Mouse (Mus musculus) CH12.LX (cell line): Measurements from ENCODE around the gene Socs2. TPM values are rescaled to one million over a fixed set of nuclear protein-coding genes. Genes with fewer than 3 reads are reported as not detected.

Experiments
- DNase-seq: peaks from one replicate; pipeline ENCODE4 v3.0.0-alpha.2; 2013; ENCODE audit errors: extremely low read depth
- H3K27ac ChIP-seq: 2 replicates; pipeline ENCODE4 v1.5.1; 2012; ENCODE audit warnings: low read depth, mild to moderate bottlenecking, control low read depth, moderate library complexity; ENCODE audit not compliant: insufficient read depth
- H3K27me3 ChIP-seq: replicated peaks from 2 replicates; pipeline ENCODE3; 2012; ENCODE audit warnings: inconsistent platforms
- H3K36me3 ChIP-seq, 2 experiments: replicated peaks in 1 of 2; 2 replicates each; pipeline versions ENCODE3 to v1.6.1; 2012; ENCODE audit warnings: inconsistent platforms in 1 of 2, low read length in 1 of 2, mild to moderate bottlenecking in 1 of 2, mixed read lengths in 1 of 2, moderate library complexity in 1 of 2; ENCODE audit not compliant: control insufficient read depth in 1 of 2, insufficient read depth in 1 of 2
- H3K4me1 ChIP-seq, 2 experiments: 2 replicates each; pipeline ENCODE4 v1.6.1; 2012; ENCODE audit warnings: inconsistent platforms in 1 of 2, moderate library complexity in 1 of 2; ENCODE audit not compliant: insufficient read depth in 2 of 2, control insufficient read depth in 1 of 2
- H3K4me2 ChIP-seq: 2 replicates; pipeline ENCODE4 v1.6.1; 2012; ENCODE audit warnings: low read depth, mild to moderate bottlenecking, control low read depth; ENCODE audit not compliant: poor library complexity, insufficient read depth, severe bottlenecking
- H3K4me3 ChIP-seq, 3 experiments: fragments of 150-350 bp in 1 of 3; sonication (generic) in 1 of 3; replicated peaks in 1 of 3; 2 replicates each; pipeline versions ENCODE3 to v1.5.1; 2011 to 2012; ENCODE audit warnings: low read depth in 2 of 3, low read length in 2 of 3, mild to moderate bottlenecking in 2 of 3, moderate library complexity in 2 of 3, control low read depth in 1 of 3, improper control_type of control experiment in 1 of 3, inconsistent platforms in 1 of 3, mixed read lengths in 1 of 3; ENCODE audit not compliant: poor library complexity in 1 of 3
- H3K79me2 ChIP-seq: replicated peaks from 2 replicates; pipeline ENCODE4 v1.6.1; 2012; ENCODE audit warnings: mild to moderate bottlenecking, moderate library complexity; ENCODE audit not compliant: control insufficient read depth, poor library complexity, insufficient read depth, severe bottlenecking; ENCODE audit errors: extremely low read depth
- H3K9ac ChIP-seq: 2 replicates; pipeline ENCODE4 v1.6.1; 2012; ENCODE audit warnings: low read depth, mild to moderate bottlenecking, control low read depth, moderate library complexity; ENCODE audit not compliant: insufficient read depth
- H3K9me3 ChIP-seq: replicated peaks from 2 replicates; pipeline ENCODE3; 2012; ENCODE audit warnings: low read length, inconsistent platforms, mixed read lengths
- BHLHE40 ChIP-seq: IDR thresholded peaks from 2 replicates; pipeline ENCODE4 v1.6.1; 2011; ENCODE audit warnings: mild to moderate bottlenecking, low read depth, low read length, improper control_type of control experiment
- CHD1 ChIP-seq: IDR thresholded peaks from 2 replicates; pipeline ENCODE4 v1.6.1; 2012; ENCODE audit warnings: low read depth, low read length, improper control_type of control experiment, inconsistent platforms
- CHD2 ChIP-seq: IDR thresholded peaks from 2 replicates; pipeline ENCODE4 v1.6.1; 2011; ENCODE audit warnings: low read length, improper control_type of control experiment
- CTCF ChIP-seq, 2 experiments: IDR thresholded peaks in 1 of 2; conservative IDR thresholded peaks in 1 of 2; 2 replicates each; pipeline ENCODE4 v1.5.1; 2011 to 2012; ENCODE audit warnings: low read depth in 2 of 2, low read length in 2 of 2, improper control_type of control experiment in 1 of 2, inconsistent platforms in 1 of 2, mild to moderate bottlenecking in 1 of 2, moderate library complexity in 1 of 2
- E2F4 ChIP-seq: IDR thresholded peaks from 2 replicates; pipeline ENCODE4 v1.6.1; 2011; ENCODE audit warnings: low read depth, low read length, improper control_type of control experiment; ENCODE audit not compliant: insufficient replicate concordance
- ELF1 ChIP-seq: IDR thresholded peaks from 2 replicates; pipeline ENCODE4 v1.6.1; 2014; ENCODE audit warnings: low read depth, mild to moderate bottlenecking, inconsistent platforms, low read length, improper control_type of control experiment
- EP300 ChIP-seq: IDR thresholded peaks from 2 replicates; pipeline ENCODE4 v1.6.1; 2011; ENCODE audit warnings: low read length, improper control_type of control experiment
- ETS1 ChIP-seq: conservative IDR thresholded peaks from 2 replicates; pipeline ENCODE4 v1.6.1; 2012; ENCODE audit warnings: low read depth, mild to moderate bottlenecking, inconsistent platforms, low read length, improper control_type of control experiment, moderate library complexity
- GABPA ChIP-seq: IDR thresholded peaks from 2 replicates; pipeline ENCODE4 v1.6.1; 2012; ENCODE audit warnings: low read depth, low read length, improper control_type of control experiment, inconsistent platforms; ENCODE audit not compliant: insufficient replicate concordance
- HCFC1 ChIP-seq: IDR thresholded peaks from 2 replicates; pipeline ENCODE4 v1.6.1; 2012; ENCODE audit warnings: low read depth, mild to moderate bottlenecking, inconsistent platforms, low read length, improper control_type of control experiment
- IRF4 ChIP-seq: IDR thresholded peaks from 2 replicates; pipeline ENCODE4 v1.6.1; 2014; ENCODE audit warnings: low read depth, mild to moderate bottlenecking, inconsistent platforms, low read length, improper control_type of control experiment
- JUN ChIP-seq: IDR thresholded peaks from 2 replicates; pipeline ENCODE4 v1.6.1; 2011; ENCODE audit warnings: low read depth, mild to moderate bottlenecking, low read length, improper control_type of control experiment, moderate library complexity; ENCODE audit not compliant: insufficient read depth
- JUND ChIP-seq: conservative IDR thresholded peaks from 2 replicates; pipeline ENCODE4 v1.6.1; 2011; ENCODE audit warnings: low read depth, low read length, improper control_type of control experiment
- KAT2A ChIP-seq: IDR thresholded peaks from 2 replicates; pipeline ENCODE4 v1.6.1; 2012; ENCODE audit warnings: low read length, improper control_type of control experiment, inconsistent platforms; ENCODE audit not compliant: insufficient replicate concordance
- MAFK ChIP-seq: IDR thresholded peaks from 2 replicates; pipeline ENCODE4 v1.6.1; 2011; ENCODE audit warnings: low read length, improper control_type of control experiment; ENCODE audit not compliant: insufficient replicate concordance
- MAX ChIP-seq: IDR thresholded peaks from 2 replicates; pipeline ENCODE4 v1.6.1; 2011; ENCODE audit warnings: low read length, improper control_type of control experiment
- MAZ ChIP-seq: IDR thresholded peaks from 2 replicates; pipeline ENCODE4 v1.6.1; 2012; ENCODE audit warnings: low read depth, mild to moderate bottlenecking, inconsistent platforms, low read length, improper control_type of control experiment, moderate library complexity
- MEF2A ChIP-seq: IDR thresholded peaks from 2 replicates; pipeline ENCODE4 v1.6.1; 2014; ENCODE audit warnings: low read depth, mild to moderate bottlenecking, inconsistent platforms, low read length, improper control_type of control experiment, borderline replicate concordance
- MXI1 ChIP-seq: IDR thresholded peaks from 2 replicates; pipeline ENCODE4 v1.6.1; 2011; ENCODE audit warnings: mild to moderate bottlenecking, low read depth, low read length, improper control_type of control experiment
- MYC ChIP-seq: IDR thresholded peaks from 2 replicates; pipeline ENCODE4 v1.6.1; 2011; ENCODE audit warnings: low read depth, mild to moderate bottlenecking, improper control_type of control experiment, low read length
- NELFE ChIP-seq: IDR thresholded peaks from 2 replicates; pipeline ENCODE4 v1.6.1; 2011; ENCODE audit warnings: low read depth, low read length, improper control_type of control experiment
- NRF1 ChIP-seq: IDR thresholded peaks from 2 replicates; pipeline ENCODE4 v1.6.1; 2014; ENCODE audit warnings: low read depth, mild to moderate bottlenecking, inconsistent platforms, low read length, improper control_type of control experiment, moderate library complexity
- PAX5 ChIP-seq: IDR thresholded peaks from 2 replicates; pipeline ENCODE4 v1.6.1; 2012; ENCODE audit warnings: low read length, inconsistent platforms, mixed read lengths
- POLR2A ChIP-seq: IDR thresholded peaks from 2 replicates; pipeline ENCODE4 v1.6.1; 2011; ENCODE audit warnings: low read depth, mild to moderate bottlenecking, improper control_type of control experiment, low read length
- POLR2AphosphoS2 ChIP-seq: IDR thresholded peaks from 2 replicates; pipeline ENCODE4 v1.6.1; 2011; ENCODE audit warnings: low read depth, low read length, improper control_type of control experiment
- RAD21 ChIP-seq: IDR thresholded peaks from 2 replicates; pipeline ENCODE4 v1.6.1; 2011; ENCODE audit warnings: low read depth, mild to moderate bottlenecking, low read length, improper control_type of control experiment, moderate library complexity
- RCOR1 ChIP-seq: conservative IDR thresholded peaks from 2 replicates; pipeline ENCODE4 v1.6.1; 2012; ENCODE audit warnings: low read depth, mild to moderate bottlenecking, inconsistent platforms, low read length, improper control_type of control experiment
- SIN3A ChIP-seq: IDR thresholded peaks from 2 replicates; pipeline ENCODE4 v1.6.1; 2012; ENCODE audit warnings: low read length, improper control_type of control experiment, inconsistent platforms
- SMC3 ChIP-seq: IDR thresholded peaks from 2 replicates; pipeline ENCODE4 v1.6.1; 2011; ENCODE audit warnings: low read depth, low read length, improper control_type of control experiment
- TBP ChIP-seq: conservative IDR thresholded peaks from 2 replicates; pipeline ENCODE4 v1.6.1; 2011; ENCODE audit warnings: low read depth, low read length, improper control_type of control experiment
- TCF12 ChIP-seq: IDR thresholded peaks from 2 replicates; pipeline ENCODE4 v1.6.1; 2014; ENCODE audit warnings: low read depth, mild to moderate bottlenecking, inconsistent platforms, low read length, improper control_type of control experiment
- UBTF ChIP-seq: IDR thresholded peaks from 2 replicates; pipeline ENCODE4 v1.6.1; 2012; ENCODE audit warnings: low read depth, mild to moderate bottlenecking, inconsistent platforms, low read length, improper control_type of control experiment, moderate library complexity
- USF1 ChIP-seq: IDR thresholded peaks from 2 replicates; pipeline ENCODE4 v1.6.1; 2014; ENCODE audit warnings: low read depth, mild to moderate bottlenecking, inconsistent platforms, low read length, improper control_type of control experiment
- USF2 ChIP-seq: conservative IDR thresholded peaks from 2 replicates; pipeline ENCODE4 v1.6.1; 2011; ENCODE audit warnings: low read depth, low read length, improper control_type of control experiment
- ZC3H11A ChIP-seq: IDR thresholded peaks from 2 replicates; pipeline ENCODE4 v1.6.1; 2012; ENCODE audit warnings: low read depth, mild to moderate bottlenecking, inconsistent platforms, low read length, improper control_type of control experiment
- ZKSCAN1 ChIP-seq: IDR thresholded peaks from 2 replicates; pipeline ENCODE4 v1.6.1; 2012; ENCODE audit warnings: low read depth, inconsistent platforms, low read length, improper control_type of control experiment, borderline replicate concordance
- ZMIZ1 ChIP-seq: IDR thresholded peaks from 2 replicates; pipeline ENCODE4 v1.6.1; 2012; ENCODE audit warnings: low read depth, mild to moderate bottlenecking, inconsistent platforms, low read length, improper control_type of control experiment
- ZNF384 ChIP-seq: IDR thresholded peaks from 2 replicates; pipeline ENCODE4 v1.6.1; 2012; ENCODE audit warnings: low read depth, low read length, improper control_type of control experiment, inconsistent platforms
- dilution Hi-C: fragments of 300-500 bp; cut with MboI; formaldehyde crosslinking; loops from 2 replicates; pipeline ENCODE4 v1.14.3; 2020; ENCODE audit warnings: low sequenced_read_pairs; ENCODE audit not compliant: extremely low pct_unique_long_range_greater_than_20kb, extremely low pct_ligation_motif_present
- in situ Hi-C: fragments of 300-500 bp; cut with MboI; formaldehyde crosslinking; loops from 3 replicates; pipeline ENCODE4 v1.14.3; 2019; ENCODE audit warnings: low sequenced_read_pairs, low pct_ligation_motif_present, low pct_unique_long_range_greater_than_20kb, mixed read lengths
- polyA plus RNA-seq: library from polyadenylated mRNA; unstranded; fragments of >175 nt; gene quantifications from 2 replicates; pipeline ENCODE4 v1.2.1, GENCODE M21; 2012; ENCODE audit warnings: low read depth; ENCODE audit not compliant: insufficient read length
- total RNA-seq, 2 experiments: library from RNA; depleted of rRNA; stranded (reverse); fragments of 300-350 nt in 1 of 2; fragments of >200 nt in 1 of 2; gene quantifications; 2 replicates each; pipeline ENCODE4 v1.2.3; 2012 to 2014

Gene Socs2
- total and polyA plus RNA-seq, 3 experiments, result 7.8 to 16.3 (median 15.7) TPM

DNA sequence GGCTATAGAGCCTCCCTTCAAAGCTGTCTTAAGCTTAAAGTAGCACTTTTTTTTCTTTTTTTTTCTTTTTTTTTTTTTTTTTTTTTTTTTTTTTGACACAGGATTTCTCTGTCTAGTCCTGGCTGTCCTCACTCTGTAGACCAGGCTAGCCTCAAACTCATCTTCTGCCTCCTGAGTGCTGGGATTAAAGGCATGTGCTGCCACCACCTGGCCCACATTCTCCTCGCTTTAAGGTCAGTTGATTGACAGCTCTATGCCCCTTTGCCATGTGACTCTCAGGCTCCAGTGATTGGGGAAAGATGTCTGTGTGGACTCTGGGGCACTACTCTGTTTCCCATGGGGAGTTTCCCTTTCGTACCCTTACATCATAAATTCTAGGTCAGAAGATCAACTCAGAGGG lies 23.6 kb upstream of the Socs2 start:
- peak; percentile 84 for DNase-seq
- Histone ChIP-seq H3K4me2 (0 out of 2 replicates have a peak overlapping the region, but pooled peaks have one; percentile 33), H3K36me3 (no peaks in the 10 kb centered on the region), H3K4me3 (no peak overlapping the region), H3K4me1 (peaks cover 8 to 29% of the 10 kb centered on the region in 2 experiments), H3K79me2 (no peaks in the 10 kb centered on the region), H3K9ac (no peak overlapping the region), H3K27ac (no peak overlapping the region), H3K9me3 (no peaks in the 10 kb centered on the region), H3K27me3 (no peaks in the 10 kb centered on the region)
- in situ Hi-C loops (no loop called here), dilution Hi-C loops (no loop called here)
- TF ChIP-seq USF2, result peak; percentile 69
- no peak for TF ChIP-seq CHD2
- no peak for TF ChIP-seq NRF1
- no peak for TF ChIP-seq POLR2A
- TF ChIP-seq MAZ, result no peak
- no peak for TF ChIP-seq EP300
- 0 out of 2 replicates have a peak, but pooled peaks have one; percentile 19 for TF ChIP-seq ETS1
- peak; percentile 39; the same call in 1 of the 2 replicates for TF ChIP-seq BHLHE40
- TF ChIP-seq CTCF (conservative IDR thresholded peaks at IDR 0.05 in 1 of 2, IDR thresholded peaks at IDR 0.05 in 1 of 2; ENCODE audit: low read depth in 2 of 2, low read length in 2 of 2), result peak in 1 of 2 experiments; percentile 70; a peak in 2 of 4 replicates
- TF ChIP-seq ZNF384, result peak; percentile 73
- peak; percentile 65 for TF ChIP-seq SMC3
- TF ChIP-seq USF1, result peak; percentile 77
- no peak for TF ChIP-seq ZKSCAN1
- no peak for TF ChIP-seq PAX5
- TF ChIP-seq MEF2A, result 0 out of 2 replicates have a peak, but pooled peaks have one; percentile 28
- TF ChIP-seq CHD1, result no peak
- no peak for TF ChIP-seq TBP
- no peak for TF ChIP-seq GABPA
- TF ChIP-seq ZMIZ1, result no peak
- no peak for TF ChIP-seq JUN
- peak; percentile 70 for TF ChIP-seq RAD21
- no peak for TF ChIP-seq UBTF
- no peak for TF ChIP-seq SIN3A
- TF ChIP-seq KAT2A, result no peak
- no peak for TF ChIP-seq NELFE
- TF ChIP-seq TCF12, result no peak
- TF ChIP-seq MXI1, result peak; percentile 55; the same call in 1 of the 2 replicates
- TF ChIP-seq E2F4, result no peak
- no peak for TF ChIP-seq HCFC1
- peak; percentile 91 for TF ChIP-seq MYC
- no peak for TF ChIP-seq POLR2AphosphoS2
- TF ChIP-seq MAFK, result no peak
- no peak for TF ChIP-seq ZC3H11A
- TF ChIP-seq IRF4, result 0 out of 2 replicates have a peak, but pooled peaks have one; percentile 8
- peak; percentile 90 for TF ChIP-seq MAX
- no peak for TF ChIP-seq JUND
- TF ChIP-seq RCOR1, result no peak
- no peak for TF ChIP-seq ELF1
